Mouse (Mus musculus) ES-E14 (cell line): ENCODE results near the gene Fank1. TPM values are rescaled to one million over a fixed set of nuclear protein-coding genes. Genes with fewer than 3 reads are reported as not detected.

Experiments
- DNase-seq: peaks from one replicate; pipeline ENCODE4 v3.0.0-alpha.2; 2013; ENCODE audit warnings: low read depth, low spot score
- H3K27ac ChIP-seq: 2 replicates; pipeline ENCODE4 v1.5.1; 2012; ENCODE audit warnings: low read depth, mild to moderate bottlenecking, low read length, moderate library complexity, mixed read lengths; ENCODE audit not compliant: poor library complexity, insufficient read depth, severe bottlenecking
- H3K36me3 ChIP-seq: 2 replicates; pipeline ENCODE4 v1.6.1; 2012; ENCODE audit warnings: mild to moderate bottlenecking, low read length, moderate library complexity, mixed read lengths; ENCODE audit not compliant: control insufficient read depth, poor library complexity, insufficient read depth, severe bottlenecking
- H3K4me1 ChIP-seq, 2 experiments: fragments of 150-350 bp in 1 of 2; sonication (generic) in 1 of 2; 2 replicates each; pipeline ENCODE4 v1.6.1; 2012; ENCODE audit warnings: low read length in 2 of 2, mild to moderate bottlenecking in 1 of 2, mixed read lengths in 1 of 2; ENCODE audit not compliant: control insufficient read depth in 2 of 2, insufficient read depth in 2 of 2, poor library complexity in 1 of 2
- H3K4me3 ChIP-seq, 2 experiments: fragments of 150-350 bp in 1 of 2; sonication (generic) in 1 of 2; 2 replicates each; pipeline ENCODE4 v1.5.1; 2012; ENCODE audit warnings: low read length in 2 of 2, low read depth in 1 of 2, mild to moderate bottlenecking in 1 of 2, mixed read lengths in 1 of 2; ENCODE audit not compliant: insufficient read depth in 1 of 2, poor library complexity in 1 of 2, severe bottlenecking in 1 of 2
- H3K9ac ChIP-seq: 2 replicates; pipeline ENCODE4 v1.6.1; 2012; ENCODE audit warnings: low read depth, mild to moderate bottlenecking, low read length, mixed read lengths; ENCODE audit not compliant: poor library complexity, insufficient read depth, severe bottlenecking
- H3K9me3 ChIP-seq: fragments of 150-350 bp; sonication (generic); 2 replicates; pipeline ENCODE4 v1.6.1; 2012; ENCODE audit warnings: low read depth, mild to moderate bottlenecking, low read length; ENCODE audit not compliant: control insufficient read depth, insufficient read depth
- CHD2 ChIP-seq: IDR thresholded peaks from 2 replicates; pipeline ENCODE4 v1.6.1; 2014; ENCODE audit warnings: mild to moderate bottlenecking, low read depth, low read length, inconsistent platforms
- HCFC1 ChIP-seq: IDR thresholded peaks from 2 replicates; pipeline ENCODE4 v1.6.1; 2012; ENCODE audit warnings: low read length, inconsistent platforms, borderline replicate concordance; ENCODE audit not compliant: insufficient read depth
- MAFK ChIP-seq: IDR thresholded peaks from 2 replicates; pipeline ENCODE4 v1.6.1; 2014; ENCODE audit warnings: mild to moderate bottlenecking, low read depth, low read length, inconsistent platforms; ENCODE audit not compliant: insufficient read depth
- ZC3H11A ChIP-seq: IDR thresholded peaks from 2 replicates; pipeline ENCODE4 v1.6.1; 2012; ENCODE audit warnings: low read depth, mild to moderate bottlenecking, inconsistent platforms, low read length, borderline replicate concordance
- ZNF384 ChIP-seq: IDR thresholded peaks from 2 replicates; pipeline ENCODE4 v1.6.1; 2012; ENCODE audit warnings: low read depth, low read length, inconsistent platforms
- in situ Hi-C, 2 experiments: fragments of 600-800 bp; cut with MboI; formaldehyde crosslinking; loops; one replicate each; pipeline ENCODE4 v1.15.1; 2025; ENCODE audit warnings: low sequenced_read_pairs in 2 of 2, inconsistent platforms in 1 of 2; ENCODE audit not compliant: unreplicated experiment in 2 of 2
- total RNA-seq: library from RNA; depleted of rRNA; stranded (reverse); fragments of 300-350 nt; gene quantifications from 2 replicates; pipeline ENCODE4 v1.2.3, GENCODE M21; 2012

Fank1 gene
- total RNA-seq, 1 experiment, result 0.62 TPM

GRCm38 (mm10) chr7:133775179-133775578, 1.5 kb upstream of the Fank1 start:
- no peak overlapping the region for H3K27ac ChIP-seq
- H3K4me3 ChIP-seq, result peak overlapping the region in 1 of 2 experiments; percentile 87; a peak in 2 of 4 replicates
- DNase-seq, result no peak
- H3K4me1 ChIP-seq, result 0 out of 4 replicates have a peak, but pooled peaks cover 2 to 3% of the 10 kb centered on the region in 2 experiments
- no peak for TF ChIP-seq ZC3H11A
- TF ChIP-seq CHD2, result no peak
- TF ChIP-seq HCFC1, result no peak
- no peak for TF ChIP-seq MAFK
- no peak for TF ChIP-seq ZNF384
- no peaks in the 10 kb centered on the region for H3K9me3 ChIP-seq
- no peak overlapping the region for H3K9ac ChIP-seq
- in situ Hi-C loops, result no loop called here
- no peaks in the 10 kb centered on the region for H3K36me3 ChIP-seq

DNA sequence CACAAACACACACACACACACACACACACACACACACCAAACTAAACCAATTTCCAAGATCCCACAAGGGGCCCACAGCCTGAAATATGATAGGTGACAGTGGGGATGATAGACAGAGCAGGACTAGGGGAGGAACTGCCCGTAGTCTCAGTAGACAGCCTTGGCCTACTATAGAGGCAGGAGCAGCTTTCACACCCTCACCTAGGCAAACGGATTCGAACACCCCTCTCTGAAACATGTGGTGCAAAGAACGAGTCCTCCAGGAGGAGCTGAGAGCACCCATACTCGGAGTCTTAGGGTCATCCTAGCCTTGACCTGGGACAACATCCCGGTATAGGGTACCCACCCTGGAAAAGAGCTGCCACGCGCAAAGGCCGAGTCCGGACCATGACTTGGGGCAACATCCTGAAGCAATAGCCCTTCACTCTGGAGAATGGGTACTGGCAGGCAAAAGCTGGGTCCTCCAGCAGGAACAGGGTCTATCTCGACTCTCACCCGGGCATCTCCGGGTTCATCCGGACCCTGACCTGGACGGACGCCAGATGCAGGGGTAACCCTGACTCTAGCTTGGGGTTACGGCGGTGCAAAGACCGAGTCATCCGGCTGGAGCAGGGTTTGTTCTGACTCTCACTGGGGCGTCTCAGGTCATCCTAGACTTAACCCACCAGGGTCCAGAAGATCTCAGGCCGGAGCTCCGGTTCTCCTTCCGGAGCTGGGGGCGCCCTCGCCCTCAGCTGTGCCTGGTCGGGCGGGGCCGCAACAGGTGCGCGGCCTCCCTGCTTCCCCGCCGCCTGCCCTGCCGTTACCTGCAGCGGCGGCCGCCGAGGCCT, 650 bp upstream of the Fank1 start:
- Histone ChIP-seq H3K9me3 (no peaks in the 10 kb centered on the region), H3K4me1 (0 out of 4 replicates have a peak, but pooled peaks cover 2 to 3% of the 10 kb centered on the region in 2 experiments), H3K36me3 (no peaks in the 10 kb centered on the region), H3K27ac (no peak overlapping the region), H3K9ac (peak overlapping the region; percentile 86), H3K4me3 (peak overlapping the region; percentile 87 to 92)
- in situ Hi-C loops, result no loop called here
- no peak for DNase-seq
- TF ChIP-seq ZNF384, result no peak
- TF ChIP-seq ZC3H11A, result no peak
- TF ChIP-seq HCFC1, result no peak
- TF ChIP-seq MAFK, result no peak
- TF ChIP-seq CHD2, result no peak

- Histone ChIP-seq H3K27ac (no peak overlapping the region), H3K36me3 (no peaks in the 10 kb centered on the region), H3K9me3 (no peaks in the 10 kb centered on the region), H3K4me1 (peaks cover 1 to 2% of the 10 kb centered on the region in 2 experiments; a peak in 1 of 4 replicates), H3K4me3 (no peak overlapping the region), H3K9ac (no peak overlapping the region)
- in situ Hi-C loops, result no loop called here
- TF ChIP-seq HCFC1 (no peak), CHD2 (no peak), ZC3H11A (no peak), MAFK (no peak), ZNF384 (no peak)
- no peak for DNase-seq
Measured at GRCm38 (mm10) chr7:133781583-133781982, 4.9 kb downstream of the Fank1 start.

DNA sequence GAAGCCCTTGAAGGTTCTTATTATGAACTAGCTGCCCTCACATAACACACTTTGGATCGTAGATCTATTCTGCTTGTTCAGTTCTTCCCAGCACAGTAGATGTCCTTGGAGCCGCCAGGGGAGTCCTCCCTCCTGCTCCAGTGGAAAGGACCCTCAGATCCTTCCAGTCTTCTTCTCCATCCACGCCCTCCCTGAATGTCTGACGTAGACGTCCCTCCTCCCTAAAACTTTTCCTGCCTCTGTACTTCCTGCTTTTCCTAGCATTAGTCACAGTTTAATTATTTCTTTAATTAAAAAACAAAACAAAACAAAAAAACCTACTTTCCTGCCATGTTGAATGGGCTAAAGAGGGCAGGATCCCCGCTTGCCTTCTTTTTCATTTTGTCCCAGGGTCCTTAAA, 5.3 kb downstream of the Fank1 start:
- Histone ChIP-seq H3K36me3 (no peaks in the 10 kb centered on the region), H3K9me3 (no peaks in the 10 kb centered on the region), H3K9ac (no peak overlapping the region), H3K4me3 (no peak overlapping the region), H3K4me1 (peaks cover under 1 to 1% of the 10 kb centered on the region in 2 experiments; a peak in 1 of 4 replicates), H3K27ac (no peak overlapping the region)
- no peak for TF ChIP-seq ZNF384
- no peak for DNase-seq
- in situ Hi-C loops, result no loop called here
